Mouse (Mus musculus) heart, adult 2 months (tissue): Measurements from ENCODE around the gene Dio1. TPM values are rescaled to one million over a fixed set of nuclear protein-coding genes. Genes with fewer than 3 reads are reported as not detected.

Experiments
- DNase-seq, 2 experiments: peaks; one replicate each; pipeline ENCODE4 v3.0.0; 2021
- H3K27ac ChIP-seq: fragments of 200-600 bp; 2 replicates; pipeline ENCODE4 v1.8.1; 2022
- H3K27me3 ChIP-seq: fragments of 200-500 bp; 2 replicates; pipeline ENCODE4 v1.6.1; 2012; ENCODE audit warnings: mild to moderate bottlenecking, low read length, inconsistent platforms, mixed read lengths; ENCODE audit not compliant: control insufficient read depth, insufficient read depth
- H3K36me3 ChIP-seq: fragments of 200-500 bp; 2 replicates; pipeline ENCODE4 v1.6.1; 2012; ENCODE audit warnings: low read length, inconsistent platforms; ENCODE audit not compliant: control insufficient read depth, insufficient read depth
- H3K4me1 ChIP-seq: fragments of 200-500 bp; 2 replicates; pipeline ENCODE4 v1.6.1; 2011; ENCODE audit warnings: low read length; ENCODE audit not compliant: control insufficient read depth, insufficient read depth
- H3K4me3 ChIP-seq: fragments of 200-600 bp; 2 replicates; pipeline ENCODE4 v1.8.1; 2022
- H3K79me2 ChIP-seq: fragments of 200-500 bp; replicated peaks from 2 replicates; pipeline ENCODE4 v1.6.1; 2012; ENCODE audit warnings: mild to moderate bottlenecking, inconsistent platforms, low read length, moderate library complexity, mixed read lengths; ENCODE audit not compliant: control insufficient read depth, insufficient read depth
- H3K9ac ChIP-seq: fragments of 200-500 bp; 2 replicates; pipeline ENCODE4 v1.6.1; 2012; ENCODE audit warnings: low read depth, mild to moderate bottlenecking, control low read depth, inconsistent platforms, low read length, mixed read lengths
- CTCF ChIP-seq: fragments of 200-600 bp; IDR thresholded peaks from 2 replicates; pipeline ENCODE4 v1.8.1; 2022; ENCODE audit warnings: antibody characterized with exemption, mild to moderate bottlenecking, moderate library complexity
- EP300 ChIP-seq: fragments of 200-500 bp; IDR thresholded peaks from 2 replicates; pipeline ENCODE4 v1.6.1; 2011; ENCODE audit warnings: low read depth, low read length, control low read depth; ENCODE audit not compliant: insufficient read depth
- POLR2A ChIP-seq: fragments of 200-500 bp; IDR thresholded peaks from 2 replicates; pipeline ENCODE4 v1.6.1; 2011; ENCODE audit warnings: mild to moderate bottlenecking, low read depth, low read length, control low read depth; ENCODE audit not compliant: insufficient read depth
- WGBS: fragments of 180-500 bp; shearing (Covaris S2); methylation state at CpG from one replicate; pipeline ENCODE4 v1.1.7; 2018; 5-methylcytosine and 5-hydroxymethylcytosine counted together
- intact Hi-C: fragments of 180-260 bp; cut with DNase I; formaldehyde crosslinking; loops from one replicate; pipeline ENCODE4 v1.15.1; 2025
- polyA plus RNA-seq: library from polyadenylated mRNA; depleted of rRNA; stranded (reverse); fragments of >200 nt; gene quantifications from 2 replicates; pipeline ENCODE4 v1.2.3, GENCODE M21; 2012
- total RNA-seq, 2 experiments: library from RNA; stranded (reverse); gene quantifications; 2 replicates each; pipeline ENCODE4 v1.2.3; 2021

Dio1 gene
- total and polyA plus RNA-seq, 3 experiments, result not detected

GRCm38 (mm10) chr4:107313690-107314478 lies 6.9 kb upstream of the Dio1 start, which contains the start of gene Yipf1:
Gene Yipf1 (plus strand): TSS chr4:107314363.
- DNase-seq, result peak; percentile 94
- intact Hi-C loops, result loop anchor here (1.0 to 2.0 kb wide), 3 partner anchors 53 to 133 kb away; partner anchors contain the start of genes Hspb11, Lrrc42 and Ndc1
- peak within 1 kb of the TSS; percentile 82 for H3K9ac ChIP-seq
- H3K27ac ChIP-seq, result peak within 1 kb of the TSS; percentile 87
- H3K27me3 ChIP-seq, result no peaks in the 10 kb centered on the region
- no peaks in the 10 kb centered on the region for H3K79me2 ChIP-seq
- WGBS, result under 1% methylated on average over 29 of the region's 29 CpGs
- peak within 1 kb of the TSS; percentile 72 for H3K4me3 ChIP-seq
- peaks cover 4% of the 10 kb centered on the region for H3K4me1 ChIP-seq
- TF ChIP-seq EP300 (no peak), CTCF (peak; percentile 45), POLR2A (peak; percentile 89)
- H3K36me3 ChIP-seq, result no peaks in the 10 kb centered on the region

- Histone ChIP-seq H3K4me3 (no peak overlapping the region), H3K4me1 (no peaks in the 10 kb centered on the region), H3K27ac (no peak overlapping the region), H3K36me3 (no peaks in the 10 kb centered on the region), H3K79me2 (no peaks in the 10 kb centered on the region), H3K9ac (no peak overlapping the region), H3K27me3 (no peaks in the 10 kb centered on the region)
- intact Hi-C loops, result no loop called here
- TF ChIP-seq CTCF, result no peak
- no peak for TF ChIP-seq EP300
- TF ChIP-seq POLR2A, result no peak
- no peak for DNase-seq
- WGBS, result 63% methylated on average over 3 of the region's 3 CpGs
These were observed 3.4 kb downstream of the Dio1 start for GRCm38 (mm10) chr4:107303531-107303930.

- Histone ChIP-seq H3K79me2 (no peaks in the 10 kb centered on the region), H3K4me1 (no peaks in the 10 kb centered on the region), H3K36me3 (no peaks in the 10 kb centered on the region), H3K27ac (no peak overlapping the region), H3K9ac (no peak overlapping the region), H3K4me3 (no peak overlapping the region), H3K27me3 (no peaks in the 10 kb centered on the region)
- intact Hi-C loops, result no loop called here
- WGBS, result 85% methylated on average over 4 of the region's 4 CpGs
- TF ChIP-seq POLR2A (no peak), EP300 (no peak), CTCF (no peak)
- no peak for DNase-seq
These were observed 4.1 kb downstream of the Dio1 start for GRCm38 (mm10) chr4:107302832-107303231.

- no peak overlapping the region for H3K27ac ChIP-seq
- DNase-seq, result no peak
- no peaks in the 10 kb centered on the region for H3K36me3 ChIP-seq
- no peaks in the 10 kb centered on the region for H3K27me3 ChIP-seq
- H3K79me2 ChIP-seq, result no peaks in the 10 kb centered on the region
- H3K4me1 ChIP-seq, result no peaks in the 10 kb centered on the region
- no peak for TF ChIP-seq EP300
- TF ChIP-seq CTCF, result no peak
- no peak for TF ChIP-seq POLR2A
- intact Hi-C loops, result no loop called here
- H3K9ac ChIP-seq, result no peak overlapping the region
- H3K4me3 ChIP-seq, result no peak overlapping the region
- 88% methylated on average over 9 of the region's 9 CpGs for WGBS
These were observed 4.7 kb downstream of the Dio1 start for GRCm38 (mm10) chr4:107302221-107302620.

DNA sequence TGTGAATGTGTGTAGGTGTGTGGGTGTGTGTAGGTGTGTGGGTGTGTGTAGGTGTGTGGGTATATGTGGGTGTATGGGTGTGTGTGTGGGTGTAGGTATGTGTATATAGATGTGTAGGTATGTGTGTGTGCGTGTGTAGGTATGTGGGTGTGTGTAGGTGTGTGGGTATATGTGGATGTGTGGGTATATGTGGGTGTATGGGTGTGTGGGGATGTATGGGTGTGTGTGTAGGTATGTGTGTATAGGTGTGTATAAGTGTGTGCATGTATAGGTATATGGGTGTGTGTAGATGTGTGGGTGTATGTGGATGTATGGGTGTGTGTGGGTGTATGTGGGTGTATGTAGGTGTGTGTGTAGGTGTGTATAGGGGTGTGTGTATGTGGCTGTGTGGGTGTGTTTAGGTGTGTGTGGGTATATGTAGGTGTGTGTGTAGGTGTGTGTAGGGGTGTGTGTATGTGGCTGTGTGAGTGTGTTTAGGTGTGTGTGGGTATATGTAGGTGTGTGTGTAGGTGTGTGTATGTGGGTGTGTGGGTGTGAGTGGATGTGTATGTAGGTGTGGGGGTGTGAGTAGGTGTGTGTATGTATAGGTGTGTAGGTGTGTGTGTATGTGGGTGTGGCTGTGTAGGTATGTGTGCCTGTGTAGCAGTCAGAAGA lies 5.9 kb downstream of the Dio1 start:
- no peak overlapping the region for H3K27ac ChIP-seq
- no peak for DNase-seq
- no peak overlapping the region for H3K4me3 ChIP-seq
- no peak overlapping the region for H3K9ac ChIP-seq
- intact Hi-C loops, result no loop called here
- H3K79me2 ChIP-seq, result no peaks in the 10 kb centered on the region
- no peaks in the 10 kb centered on the region for H3K27me3 ChIP-seq
- TF ChIP-seq EP300, result no peak
- TF ChIP-seq POLR2A, result no peak
- no peak for TF ChIP-seq CTCF
- H3K4me1 ChIP-seq, result no peaks in the 10 kb centered on the region
- WGBS, result 94% methylated on average over 1 of the region's 1 CpGs
- no peaks in the 10 kb centered on the region for H3K36me3 ChIP-seq

- no peak overlapping the region for H3K4me3 ChIP-seq
- H3K4me1 ChIP-seq, result no peaks in the 10 kb centered on the region
- no peak overlapping the region for H3K27ac ChIP-seq
- WGBS, result 69% methylated on average over 4 of the region's 4 CpGs
- intact Hi-C loops, result no loop called here
- no peak overlapping the region for H3K9ac ChIP-seq
- no peaks in the 10 kb centered on the region for H3K79me2 ChIP-seq
- TF ChIP-seq CTCF, result no peak
- TF ChIP-seq EP300, result no peak
- TF ChIP-seq POLR2A, result no peak
- DNase-seq, result no peak
- H3K36me3 ChIP-seq, result no peaks in the 10 kb centered on the region
- H3K27me3 ChIP-seq, result no peaks in the 10 kb centered on the region
These were observed 6.6 kb downstream of the Dio1 start for GRCm38 (mm10) chr4:107300371-107300770.
